In genomic region chr3:115772676-115773075, GRCm38 (mm10) we compare ENCODE assay signal across 26 mouse cellular contexts. TPM values are rescaled to one million over a fixed set of nuclear protein-coding genes. Genes with fewer than 3 reads are reported as not detected.
DNase-seq lines count a peak whose midpoint lies in the region; ATAC-seq lines count a peak whose summit lies in the region.
"Had no signal": no experiment of that assay in that cellular context is flagged by ENCODE, and none has a peak within 500 bp of the region (broad histone marks: within the 10 kb centered on the region; RNA-seq: fewer than 3 reads in every experiment).

No protein-coding gene starts in this region.

- 76% methylated on average over 5 of the region's 5 CpGs for WGBS in heart, embryonic 11.5 days (ENCODE audit: insufficient replicate concordance)
- 73% methylated on average over 5 of the region's 5 CpGs for WGBS in heart, embryonic 10.5 days
- 80% methylated on average over 5 of the region's 5 CpGs for WGBS in intestine, embryonic 16.5 days

- H3K27ac ChIP-seq in heart, embryonic 11.5 days (ENCODE audit: low read depth, low read length): no peak overlapping the region
- H3K27ac ChIP-seq in heart, embryonic 10.5 days: no peak overlapping the region
- H3K27ac ChIP-seq in brown adipose tissue, adult 24 weeks (replicated peaks; ENCODE audit: low read depth, low read length): peak overlapping the region; percentile 99
- H3K27ac ChIP-seq in intestine, embryonic 16.5 days (ENCODE audit: low read length): no peak overlapping the region
- H3K27ac ChIP-seq: embryonic facial prominence, embryonic 10.5 days; embryonic facial prominence, embryonic 13.5 days; forebrain, embryonic 12.5 days; forebrain, embryonic 15.5 days; heart, embryonic 13.5 days; hindbrain, embryonic 14.5 days; hindbrain, postnatal 0 days had no signal

- H3K9me3 ChIP-seq in heart, embryonic 11.5 days (replicated peaks; ENCODE audit: control insufficient read depth, low read length): no peaks in the 10 kb centered on the region
- H3K9me3 ChIP-seq in heart, embryonic 10.5 days: no peaks in the 10 kb centered on the region
- H3K9me3 ChIP-seq in intestine, embryonic 16.5 days (ENCODE audit: control insufficient read depth, low read length): no peaks in the 10 kb centered on the region
- H3K9me3 ChIP-seq: embryonic facial prominence, embryonic 10.5 days; embryonic facial prominence, embryonic 13.5 days; forebrain, embryonic 12.5 days; forebrain, embryonic 15.5 days; heart, embryonic 13.5 days had no signal

- ATAC-seq in heart, embryonic 11.5 days (replicated peaks; ENCODE audit: insufficient number of reproducible peaks, low FRiP score, low TSS enrichment): no peak
- ATAC-seq in intestine, embryonic 16.5 days: no peak
- ATAC-seq: CD4-positive, CD25-positive, alpha-beta regulatory T cell, adult 4 months; forebrain, embryonic 15.5 days; hindbrain, postnatal 0 days; inflammation-experienced regulatory T-cells, adult 6 months; intestine, postnatal 0 days had no signal

- H3K36me3 ChIP-seq in heart, embryonic 11.5 days (ENCODE audit: control insufficient read depth, insufficient read depth, low read length): no peaks in the 10 kb centered on the region
- H3K36me3 ChIP-seq in heart, embryonic 10.5 days: no peaks in the 10 kb centered on the region
- no peaks in the 10 kb centered on the region for H3K36me3 ChIP-seq in intestine, embryonic 16.5 days (ENCODE audit: control insufficient read depth, insufficient read depth, low read length)
- H3K36me3 ChIP-seq: embryonic facial prominence, embryonic 10.5 days; embryonic facial prominence, embryonic 13.5 days; forebrain, embryonic 12.5 days; forebrain, embryonic 15.5 days; heart, embryonic 13.5 days had no signal

- peak; percentile 35 to 67 for DNase-seq in heart, adult 18-20 months
- DNase-seq in heart, adult 9 months (ENCODE audit: low spot score in 2 of 2): peak; percentile 42 to 74
- no peak for DNase-seq in heart, embryonic 10.5 days (ENCODE audit: low spot score)
- DNase-seq: adrenal gland, adult 2 months; adrenal gland, postnatal 14 days; cerebellum, adult 11-12 months; cerebellum, adult 8-10 months; cerebellum, postnatal 10 days; cerebellum, postnatal 36 days; embryo, embryonic 11 days; gastrocnemius, postnatal 10 days; kidney, adult 2 months had no signal

- no peak overlapping the region for H3K4me3 ChIP-seq in heart, embryonic 11.5 days (ENCODE audit: low read depth, low read length)
- H3K4me3 ChIP-seq in heart, embryonic 10.5 days: no peak overlapping the region
- 0 out of 2 replicates have a peak overlapping the region, but pooled peaks have one; percentile 12 for H3K4me3 ChIP-seq in brown adipose tissue, adult 24 weeks (ENCODE audit: insufficient read depth, low read depth, low read length)
- H3K4me3 ChIP-seq in intestine, embryonic 16.5 days (ENCODE audit: low read length): no peak overlapping the region
- H3K4me3 ChIP-seq: embryonic facial prominence, embryonic 10.5 days; embryonic facial prominence, embryonic 13.5 days; erythroblast, embryonic 14.5 days; forebrain, embryonic 12.5 days; forebrain, embryonic 15.5 days; heart, embryonic 13.5 days had no signal

- H3K4me2 ChIP-seq in heart, embryonic 11.5 days: no peak overlapping the region
- no peak overlapping the region for H3K4me2 ChIP-seq in intestine, embryonic 16.5 days (ENCODE audit: low read depth, low read length)
- H3K4me2 ChIP-seq: embryonic facial prominence, embryonic 13.5 days; forebrain, embryonic 12.5 days; forebrain, embryonic 15.5 days; heart, embryonic 13.5 days; hindbrain, embryonic 14.5 days had no signal

- no peaks in the 10 kb centered on the region for H3K27me3 ChIP-seq in heart, embryonic 11.5 days (ENCODE audit: control insufficient read depth, insufficient read depth, low read length)
- H3K27me3 ChIP-seq in heart, embryonic 10.5 days (ENCODE audit: insufficient read depth, poor library complexity, severe bottlenecking): no peaks in the 10 kb centered on the region
- no peaks in the 10 kb centered on the region for H3K27me3 ChIP-seq in intestine, embryonic 16.5 days (replicated peaks; ENCODE audit: control insufficient read depth, insufficient read depth, low read length)
- H3K27me3 ChIP-seq: embryonic facial prominence, embryonic 13.5 days; forebrain, embryonic 15.5 days; heart, embryonic 13.5 days had no signal

- H3K4me1 ChIP-seq in heart, embryonic 11.5 days (ENCODE audit: control insufficient read depth, insufficient read depth, low read length): 0 out of 2 replicates have a peak, but pooled peaks cover 3% of the 10 kb centered on the region
- H3K4me1 ChIP-seq in heart, embryonic 10.5 days: peaks cover 8% of the 10 kb centered on the region
- H3K4me1 ChIP-seq in brown adipose tissue, adult 24 weeks (ENCODE audit: control insufficient read depth, insufficient read depth, insufficient read length, low read length): peaks cover 13% of the 10 kb centered on the region
- H3K4me1 ChIP-seq in intestine, embryonic 16.5 days (ENCODE audit: control insufficient read depth, insufficient read depth, low read length): no peaks in the 10 kb centered on the region
- H3K4me1 ChIP-seq: embryonic facial prominence, embryonic 10.5 days; embryonic facial prominence, embryonic 13.5 days; forebrain, embryonic 12.5 days had no signal

- no peak overlapping the region for H3K9ac ChIP-seq in heart, embryonic 11.5 days (ENCODE audit: low read depth, low read length)
- H3K9ac ChIP-seq in intestine, embryonic 16.5 days (ENCODE audit: low read depth, low read length): no peak overlapping the region
- H3K9ac ChIP-seq: embryonic facial prominence, embryonic 13.5 days; forebrain, embryonic 12.5 days; forebrain, embryonic 15.5 days; heart, embryonic 13.5 days; hindbrain, embryonic 14.5 days had no signal

RNA-seq across cellular contexts. Expression of gene S1pr1, which starts 57.8 kb away (rescaled TPM):
- 10 to 100 TPM; 66.2 to 69.4 TPM for total RNA-seq in heart, adult 18-20 months (2021)
- 62.8 and 74.4 TPM in 2 replicates for polyA plus RNA-seq in heart, embryonic 11.5 days (2014; fragmentation: Nextera tagmentation; extraction: Ambion mirVana)
- polyA plus RNA-seq in heart, embryonic 10.5 days (2016; fragmentation: Nextera tagmentation; extraction: Ambion mirVana): 48.7 and 82.4 TPM in 2 replicates
- polyA plus RNA-seq in brown adipose tissue, adult 24 weeks (2012; ENCODE audit: insufficient read depth, insufficient read length, missing spikeins): 23.1 and 29.4 TPM in 2 replicates
- 13.8 and 14.3 TPM in 2 replicates for polyA plus RNA-seq in intestine, embryonic 16.5 days (2015; fragmentation: Nextera tagmentation; extraction: Ambion mirVana)
- polyA plus RNA-seq: erythroblast, embryonic 14.5 days had no signal
